Mouse (Mus musculus) limb, embryonic 14.5 days (tissue): ENCODE measurements at regions not wholly inside any gene's neighbourhood (a gene's known extent, or its start where the extent isn't known, plus 50 kb on each side); places are given as distances from the start of the nearest gene placed in this dataset.
A peak's percentile ranks its signal among the peaks of the same experiment; 100 is the strongest.

Source experiments
- ATAC-seq: fragments of 200-750 bp; cut with Nextera tagmentation; 2 replicates; pipeline ENCODE4 v1.8.0; 2017; ENCODE audit warnings: low read depth, moderate number of reproducible peaks, moderate TSS enrichment; ENCODE audit not compliant: low FRiP score
- DNase-seq: peaks from one replicate; pipeline ENCODE4 v3.0.0-alpha.2; 2015; ENCODE audit warnings: low spot score
- H3K27ac ChIP-seq: fragments of 300-500 bp; sonication (generic); replicated peaks from 2 replicates; pipeline ENCODE4 v1.5.1; 2014; ENCODE audit warnings: low read depth, mild to moderate bottlenecking, low read length, moderate library complexity, mixed read lengths
- H3K27me3 ChIP-seq: fragments of 300-500 bp; sonication (generic); 2 replicates; pipeline ENCODE4 v1.6.1; 2014; ENCODE audit warnings: low read length, mixed read lengths; ENCODE audit not compliant: control insufficient read depth, insufficient read depth
- H3K36me3 ChIP-seq: fragments of 300-500 bp; sonication (generic); 2 replicates; pipeline ENCODE4 v1.6.1; 2014; ENCODE audit warnings: mild to moderate bottlenecking, low read length, moderate library complexity, mixed read lengths; ENCODE audit not compliant: control insufficient read depth, insufficient read depth
- H3K4me1 ChIP-seq: fragments of 300-500 bp; sonication (generic); 2 replicates; pipeline ENCODE4 v1.6.1; 2014; ENCODE audit warnings: antibody characterized with exemption, low read length, mixed read lengths; ENCODE audit not compliant: control insufficient read depth, insufficient read depth
- H3K4me2 ChIP-seq: fragments of 300-500 bp; sonication (generic); replicated peaks from 2 replicates; pipeline ENCODE4 v1.6.1; 2014; ENCODE audit warnings: low read depth, mild to moderate bottlenecking, low read length, moderate library complexity; ENCODE audit not compliant: severe bottlenecking
- H3K4me3 ChIP-seq: fragments of 300-500 bp; sonication (generic); replicated peaks from 2 replicates; pipeline ENCODE4 v1.5.1; 2014; ENCODE audit warnings: low read length
- H3K9ac ChIP-seq: fragments of 300-500 bp; sonication (generic); 2 replicates; pipeline ENCODE4 v1.6.1; 2014; ENCODE audit warnings: mild to moderate bottlenecking, low read depth, low read length, moderate library complexity; ENCODE audit not compliant: severe bottlenecking
- H3K9me3 ChIP-seq: fragments of 300-500 bp; sonication (generic); 2 replicates; pipeline ENCODE4 v1.6.1; 2016; ENCODE audit warnings: low read length; ENCODE audit not compliant: control insufficient read depth
- POLR2A ChIP-seq: fragments of 200-500 bp; IDR thresholded peaks from 2 replicates; pipeline ENCODE4 v1.8.0; 2012; ENCODE audit warnings: inconsistent platforms, mild to moderate bottlenecking, moderate library complexity, borderline replicate concordance; ENCODE audit not compliant: insufficient read depth, insufficient read length; ENCODE audit errors: extremely low read depth
- WGBS: fragments of 180-500 bp; shearing (Covaris S2); extraction: QIAGEN DNeasy Blood & Tissue Kit; methylation state at CpG from one replicate; pipeline ENCODE4 v1.1.7; 2014; 5-methylcytosine and 5-hydroxymethylcytosine counted together

GRCm38 (mm10) chr8:10922209-10923030 is 85.8 kb downstream of the Irs2 start:
- Histone ChIP-seq H3K4me3 (no peak overlapping the region), H3K27me3 (no peaks in the 10 kb centered on the region), H3K4me1 (peaks cover 62% of the 10 kb centered on the region), H3K36me3 (no peaks in the 10 kb centered on the region), H3K4me2 (no peak overlapping the region), H3K9me3 (no peaks in the 10 kb centered on the region), H3K27ac (peak overlapping the region; percentile 40), H3K9ac (no peak overlapping the region)
- ATAC-seq (no peak), DNase-seq (no peak)
- TF ChIP-seq POLR2A: no peak
- WGBS: 33% methylated on average over 12 of the region's 12 CpGs

- no peak overlapping the region for H3K9ac ChIP-seq
- no peak overlapping the region for H3K4me3 ChIP-seq
- H3K27me3 ChIP-seq: no peaks in the 10 kb centered on the region
- 36% methylated on average over 11 of the region's 11 CpGs for WGBS
- peak overlapping the region; percentile 40 for H3K27ac ChIP-seq
- no peaks in the 10 kb centered on the region for H3K9me3 ChIP-seq
- peaks cover 54% of the 10 kb centered on the region for H3K4me1 ChIP-seq
- H3K4me2 ChIP-seq: no peak overlapping the region
- no peak for TF ChIP-seq POLR2A
- ATAC-seq: peak; percentile 69
- H3K36me3 ChIP-seq: no peaks in the 10 kb centered on the region
- peak; percentile 85 for DNase-seq
Measured at GRCm38 (mm10) chr8:10921439-10922191, 86.6 kb downstream of the Irs2 start.

- no peak for TF ChIP-seq POLR2A
- WGBS: 87% methylated on average over 5 of the region's 5 CpGs
- DNase-seq (no peak), ATAC-seq (no peak)
- Histone ChIP-seq H3K9ac (no peak overlapping the region), H3K4me2 (no peak overlapping the region), H3K4me3 (no peak overlapping the region), H3K4me1 (peaks cover 34% of the 10 kb centered on the region), H3K9me3 (no peaks in the 10 kb centered on the region), H3K36me3 (no peaks in the 10 kb centered on the region), H3K27me3 (no peaks in the 10 kb centered on the region), H3K27ac (no peak overlapping the region)
Measured at GRCm38 (mm10) chr8:10919620-10920019, 88.6 kb downstream of the Irs2 start.

DNA sequence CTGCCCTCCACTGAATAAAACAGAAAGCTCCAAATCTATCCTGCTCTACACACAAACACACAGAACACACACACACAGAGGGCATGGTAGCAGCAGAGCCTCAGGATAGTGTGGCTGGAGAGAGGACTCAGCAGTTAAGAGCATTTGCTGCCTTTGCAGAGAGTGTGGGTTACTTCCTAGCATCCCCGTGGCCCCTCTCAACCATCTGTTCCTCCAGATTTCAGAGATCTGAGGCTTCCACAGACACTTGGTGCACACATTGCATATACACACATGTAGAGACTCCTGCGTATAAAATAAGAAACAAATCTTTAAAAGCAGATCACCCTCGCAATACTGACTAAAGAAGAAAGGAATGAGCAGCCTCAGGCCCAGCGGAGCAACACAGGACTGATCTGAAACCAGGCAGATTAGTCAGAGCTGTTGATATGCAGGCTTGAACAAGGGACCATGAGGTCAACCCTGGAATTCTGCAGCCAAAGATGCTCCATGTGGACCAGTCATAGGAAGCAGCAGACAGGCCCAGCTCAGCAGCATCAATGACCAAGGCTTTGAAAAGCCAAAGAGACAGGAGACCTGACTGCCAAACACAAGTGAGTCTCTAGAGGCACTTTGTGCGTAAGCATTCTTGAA is 89.7 kb downstream of the Irs2 start:
- no peak overlapping the region for H3K27ac ChIP-seq
- no peak overlapping the region for H3K4me2 ChIP-seq
- WGBS: 78% methylated on average over 5 of the region's 5 CpGs
- H3K36me3 ChIP-seq: no peaks in the 10 kb centered on the region
- no peaks in the 10 kb centered on the region for H3K9me3 ChIP-seq
- TF ChIP-seq POLR2A: no peak
- no peaks in the 10 kb centered on the region for H3K27me3 ChIP-seq
- no peak for DNase-seq
- no peak for ATAC-seq
- H3K4me3 ChIP-seq: no peak overlapping the region
- peaks cover 24% of the 10 kb centered on the region for H3K4me1 ChIP-seq
- no peak overlapping the region for H3K9ac ChIP-seq

GRCm38 (mm10) chr8:10914616-10915015 is 93.6 kb downstream of the Irs2 start:
- Histone ChIP-seq H3K9me3 (no peaks in the 10 kb centered on the region), H3K4me3 (no peak overlapping the region), H3K4me1 (no peaks in the 10 kb centered on the region), H3K27me3 (no peaks in the 10 kb centered on the region), H3K4me2 (no peak overlapping the region), H3K36me3 (no peaks in the 10 kb centered on the region), H3K9ac (no peak overlapping the region), H3K27ac (no peak overlapping the region)
- DNase-seq: no peak
- TF ChIP-seq POLR2A: no peak
- no peak for ATAC-seq
- 53% methylated on average over 8 of the region's 8 CpGs for WGBS
